Mouse (Mus musculus): Measurements from ENCODE around the gene Sfswap.

Sfswap gene

GRCm38 (mm10) chr5:129527162-129527561 is 26.1 kb downstream of the Sfswap start:
- no peak for DNase-seq (ENCODE audit: low read depth, low spot score)

- no peak for DNase-seq (ENCODE audit: low read depth, low spot score)
These were observed 28.6 kb downstream of the Sfswap start for GRCm38 (mm10) chr5:129529571-129529970.

GRCm38 (mm10) chr5:129533731-129534130 is 32.7 kb downstream of the Sfswap start:
- DNase-seq (ENCODE audit: low read depth, low spot score) = no peak

GRCm38 (mm10) chr5:129534500-129534899 is 33.5 kb downstream of the Sfswap start:
- DNase-seq (ENCODE audit: low read depth, low spot score) = no peak

- no peak for DNase-seq (ENCODE audit: low read depth, low spot score)
These were observed 34.0 kb downstream of the Sfswap start for GRCm38 (mm10) chr5:129535021-129535420.

- no peak for DNase-seq (ENCODE audit: low read depth, low spot score)
These were observed 34.4 kb downstream of the Sfswap start for GRCm38 (mm10) chr5:129535431-129535830.

GRCm38 (mm10) chr5:129538826-129539225 is 37.8 kb downstream of the Sfswap start:
- no peak for DNase-seq (ENCODE audit: low read depth, low spot score)

GRCm38 (mm10) chr5:129542236-129542635 is 41.2 kb downstream of the Sfswap start:
- DNase-seq (ENCODE audit: low read depth, low spot score) = no peak

- DNase-seq (ENCODE audit: low read depth, low spot score) = no peak
These were observed 44.8 kb downstream of the Sfswap start for GRCm38 (mm10) chr5:129545787-129546186.

- DNase-seq (ENCODE audit: low read depth, low spot score) = no peak
These were observed 48.7 kb downstream of the Sfswap start for GRCm38 (mm10) chr5:129549716-129550115.

- DNase-seq (ENCODE audit: low read depth, low spot score) = no peak
These were observed 49.8 kb downstream of the Sfswap start for GRCm38 (mm10) chr5:129550790-129551189.

GRCm38 (mm10) chr5:129551991-129552390 is 51.0 kb downstream of the Sfswap start:
- DNase-seq (ENCODE audit: low read depth, low spot score) = no peak

- DNase-seq (ENCODE audit: low read depth, low spot score) = no peak
These were observed 52.6 kb downstream of the Sfswap start for GRCm38 (mm10) chr5:129553642-129554041.

- no peak for DNase-seq (ENCODE audit: low read depth, low spot score)
These were observed 57.6 kb downstream of the Sfswap start for GRCm38 (mm10) chr5:129558591-129558990.

- no peak for DNase-seq (ENCODE audit: low read depth, low spot score)
These were observed 58.3 kb downstream of the Sfswap start for GRCm38 (mm10) chr5:129559283-129559682.

GRCm38 (mm10) chr5:129562342-129562741 is 61.3 kb downstream of the Sfswap start:
- DNase-seq (ENCODE audit: low read depth, low spot score) = no peak

- no peak for DNase-seq (ENCODE audit: low read depth, low spot score)
These were observed 67.6 kb downstream of the Sfswap start for GRCm38 (mm10) chr5:129568596-129568995.

- no peak for DNase-seq (ENCODE audit: low read depth, low spot score)
These were observed 77.2 kb downstream of the Sfswap start for GRCm38 (mm10) chr5:129578201-129578600.

- DNase-seq (ENCODE audit: low read depth, low spot score) = no peak
These were observed 79.0 kb downstream of the Sfswap start for GRCm38 (mm10) chr5:129580046-129580445.

- DNase-seq (ENCODE audit: low read depth, low spot score) = no peak
These were observed 79.6 kb downstream of the Sfswap start for GRCm38 (mm10) chr5:129580572-129580971.

- no peak for DNase-seq (ENCODE audit: low read depth, low spot score)
These were observed 80.0 kb downstream of the Sfswap start for GRCm38 (mm10) chr5:129581015-129581414.

GRCm38 (mm10) chr5:129583331-129583730 is 82.3 kb downstream of the Sfswap start:
- no peak for DNase-seq (ENCODE audit: low read depth, low spot score)

GRCm38 (mm10) chr5:129583761-129584582 is 83.0 kb downstream of the Sfswap start, which contains the start of gene Mmp17:
Mmp17 (plus strand) TSS chr5:129584169.
- DNase-seq (ENCODE audit: low read depth, low spot score) = peak; percentile 89

Measured in CD4-positive helper T cell, adult 2 months (primary cell).